Mouse (Mus musculus): Measurements from ENCODE around the gene Enox1. TPM values are rescaled to one million over a fixed set of nuclear protein-coding genes. Genes with fewer than 3 reads are reported as not detected.

Enox1 gene
- polyA plus RNA-seq (2012; rRNA removed), result 0.06 and 0.08 TPM in 2 replicates

GRCm38 (mm10) chr14:77156222-77156910 lies at the start of gene Enox1:
Gene Enox1 (plus strand): TSS chr14:77156763.

Other genes starting within 250 kb of the Enox1 start
- gene Ccdc122, start 120.0 kb upstream of the Enox1 start, polyA plus RNA-seq (2012; rRNA removed), result 1.0 and 1.5 TPM in 2 replicates
- gene Lacc1, start 119.9 kb upstream of the Enox1 start, polyA plus RNA-seq (2012; rRNA removed), result 9.9 and 13.2 TPM in 2 replicates

Data from liver, embryonic 18 days (tissue).